Mouse (Mus musculus) limb, embryonic 14.5 days (tissue): ENCODE results near the gene Nipbl. TPM values are rescaled to one million over a fixed set of nuclear protein-coding genes. Genes with fewer than 3 reads are reported as not detected.
A peak's percentile ranks its signal among the peaks of the same experiment; 100 is the strongest.
"Not testable (repeated sequence)": the region's sequence is repeated elsewhere in the genome, so short reads cannot be mapped to it uniquely, and the experiment has no call there.

Experiments
- ATAC-seq: fragments of 200-750 bp; cut with Nextera tagmentation; 2 replicates; pipeline ENCODE4 v1.8.0; 2017; ENCODE audit warnings: low read depth, moderate number of reproducible peaks, moderate TSS enrichment; ENCODE audit not compliant: low FRiP score
- DNase-seq: peaks from one replicate; pipeline ENCODE4 v3.0.0-alpha.2; 2015; ENCODE audit warnings: low spot score
- H3K27ac ChIP-seq: fragments of 300-500 bp; sonication (generic); replicated peaks from 2 replicates; pipeline ENCODE4 v1.5.1; 2014; ENCODE audit warnings: low read depth, mild to moderate bottlenecking, low read length, moderate library complexity, mixed read lengths
- H3K27me3 ChIP-seq: fragments of 300-500 bp; sonication (generic); 2 replicates; pipeline ENCODE4 v1.6.1; 2014; ENCODE audit warnings: low read length, mixed read lengths; ENCODE audit not compliant: control insufficient read depth, insufficient read depth
- H3K36me3 ChIP-seq: fragments of 300-500 bp; sonication (generic); 2 replicates; pipeline ENCODE4 v1.6.1; 2014; ENCODE audit warnings: mild to moderate bottlenecking, low read length, moderate library complexity, mixed read lengths; ENCODE audit not compliant: control insufficient read depth, insufficient read depth
- H3K4me1 ChIP-seq: fragments of 300-500 bp; sonication (generic); 2 replicates; pipeline ENCODE4 v1.6.1; 2014; ENCODE audit warnings: antibody characterized with exemption, low read length, mixed read lengths; ENCODE audit not compliant: control insufficient read depth, insufficient read depth
- H3K4me2 ChIP-seq: fragments of 300-500 bp; sonication (generic); replicated peaks from 2 replicates; pipeline ENCODE4 v1.6.1; 2014; ENCODE audit warnings: low read depth, mild to moderate bottlenecking, low read length, moderate library complexity; ENCODE audit not compliant: severe bottlenecking
- H3K4me3 ChIP-seq: fragments of 300-500 bp; sonication (generic); replicated peaks from 2 replicates; pipeline ENCODE4 v1.5.1; 2014; ENCODE audit warnings: low read length
- H3K9ac ChIP-seq: fragments of 300-500 bp; sonication (generic); 2 replicates; pipeline ENCODE4 v1.6.1; 2014; ENCODE audit warnings: mild to moderate bottlenecking, low read depth, low read length, moderate library complexity; ENCODE audit not compliant: severe bottlenecking
- H3K9me3 ChIP-seq: fragments of 300-500 bp; sonication (generic); 2 replicates; pipeline ENCODE4 v1.6.1; 2016; ENCODE audit warnings: low read length; ENCODE audit not compliant: control insufficient read depth
- POLR2A ChIP-seq: fragments of 200-500 bp; IDR thresholded peaks from 2 replicates; pipeline ENCODE4 v1.8.0; 2012; ENCODE audit warnings: inconsistent platforms, mild to moderate bottlenecking, moderate library complexity, borderline replicate concordance; ENCODE audit not compliant: insufficient read depth, insufficient read length; ENCODE audit errors: extremely low read depth
- WGBS: fragments of 180-500 bp; shearing (Covaris S2); extraction: QIAGEN DNeasy Blood & Tissue Kit; methylation state at CpG from one replicate; pipeline ENCODE4 v1.1.7; 2014; 5-methylcytosine and 5-hydroxymethylcytosine counted together
- polyA plus RNA-seq, 2 experiments: library from polyadenylated mRNA; depleted of rRNA in 1 of 2; stranded (reverse) in 1 of 2; unstranded in 1 of 2; fragments of >200 nt; fragmentation: Nextera tagmentation in 1 of 2; extraction: Ambion mirVana in 1 of 2; gene quantifications; 2 replicates each; pipeline versions ENCODE4 v1.2.1 to v1.2.3; 2012 to 2014

Gene Nipbl
- polyA plus RNA-seq, 2 experiments: 17.6 to 23.4 TPM

DNA sequence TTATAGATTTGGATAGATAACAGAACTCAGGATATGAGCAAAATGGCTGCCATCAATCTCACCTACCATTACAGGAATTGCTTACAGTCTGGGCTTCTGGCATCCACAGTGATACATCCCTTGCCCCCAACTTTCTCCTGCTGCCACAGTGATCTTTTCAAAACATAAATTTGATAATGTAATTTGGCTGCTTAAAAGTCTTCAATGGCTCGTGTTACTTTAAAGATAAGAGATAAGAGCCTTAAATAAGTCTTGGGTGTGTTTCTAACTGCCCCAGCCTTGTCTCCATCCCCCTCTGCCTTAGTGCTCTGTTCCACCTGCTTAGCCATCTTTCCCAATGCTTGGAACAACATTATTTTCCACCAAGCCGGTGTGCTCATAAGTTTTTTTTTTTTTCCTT is 16.6 kb upstream of the Nipbl start:
- Histone ChIP-seq H3K4me1 (no peaks in the 10 kb centered on the region), H3K4me3 (no peak overlapping the region), H3K9ac (no peak overlapping the region), H3K9me3 (no peaks in the 10 kb centered on the region), H3K27ac (no peak overlapping the region), H3K27me3 (no peaks in the 10 kb centered on the region), H3K4me2 (no peak overlapping the region), H3K36me3 (no peaks in the 10 kb centered on the region)
- ATAC-seq (no peak), DNase-seq (no peak)
- 80% methylated on average over 2 of the region's 2 CpGs for WGBS
- TF ChIP-seq POLR2A: no peak

GRCm38 (mm10) chr15:8459979-8460378 is 15.7 kb upstream of the Nipbl start:
- H3K9me3 ChIP-seq: no peaks in the 10 kb centered on the region
- ATAC-seq (no peak), DNase-seq (no peak)
- H3K9ac ChIP-seq: no peak overlapping the region
- H3K27me3 ChIP-seq: no peaks in the 10 kb centered on the region
- no peaks in the 10 kb centered on the region for H3K4me1 ChIP-seq
- no peak for TF ChIP-seq POLR2A
- 86% methylated on average over 2 of the region's 2 CpGs for WGBS
- no peak overlapping the region for H3K4me3 ChIP-seq
- no peak overlapping the region for H3K27ac ChIP-seq
- H3K4me2 ChIP-seq: no peak overlapping the region
- no peaks in the 10 kb centered on the region for H3K36me3 ChIP-seq

DNA sequence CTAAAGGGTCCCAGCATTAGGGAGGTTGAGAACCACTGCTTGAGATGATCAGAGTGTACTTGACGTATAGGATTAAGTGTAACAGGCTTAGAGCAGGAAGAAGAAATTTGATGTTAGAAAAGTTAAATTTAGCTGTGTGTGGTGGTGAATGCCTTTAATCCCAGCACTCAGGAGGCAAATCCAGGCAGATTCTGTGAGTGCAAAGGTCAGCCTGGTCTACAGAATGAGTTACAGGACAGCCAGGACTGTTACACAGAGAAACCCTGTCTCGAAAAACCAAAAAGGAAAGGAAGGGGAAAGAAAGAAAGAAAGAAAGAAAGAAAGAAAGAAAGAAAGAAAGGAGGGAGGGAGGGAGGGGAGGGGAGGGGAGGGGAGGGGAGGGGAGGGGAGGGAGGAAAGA is 12.0 kb upstream of the Nipbl start:
- WGBS: 76% methylated on average over 1 of the region's 2 CpGs
- not testable (repeated sequence) for H3K27me3 ChIP-seq, ATAC-seq, DNase-seq, H3K4me1 ChIP-seq, H3K9ac ChIP-seq, H3K4me2 ChIP-seq, H3K9me3 ChIP-seq, H3K4me3 ChIP-seq, H3K27ac ChIP-seq, H3K36me3 ChIP-seq

- H3K27ac ChIP-seq: no peak overlapping the region
- H3K4me2 ChIP-seq: no peak overlapping the region
- no peaks in the 10 kb centered on the region for H3K4me1 ChIP-seq
- no peak overlapping the region for H3K4me3 ChIP-seq
- TF ChIP-seq POLR2A: no peak
- no peaks in the 10 kb centered on the region for H3K9me3 ChIP-seq
- DNase-seq (no peak), ATAC-seq (no peak)
- no peaks in the 10 kb centered on the region for H3K27me3 ChIP-seq
- 94% methylated on average over 2 of the region's 2 CpGs for WGBS
- no peaks in the 10 kb centered on the region for H3K36me3 ChIP-seq
- no peak overlapping the region for H3K9ac ChIP-seq
Measured at GRCm38 (mm10) chr15:8455486-8455885, 11.2 kb upstream of the Nipbl start.

GRCm38 (mm10) chr15:8451071-8451470 is 6.8 kb upstream of the Nipbl start:
- peaks cover 14% of the 10 kb centered on the region for H3K4me1 ChIP-seq
- TF ChIP-seq POLR2A: no peak
- H3K27me3 ChIP-seq: no peaks in the 10 kb centered on the region
- H3K9me3 ChIP-seq: no peaks in the 10 kb centered on the region
- ATAC-seq: peak; percentile 67
- WGBS: 44% methylated on average over 3 of the region's 3 CpGs
- H3K4me2 ChIP-seq: no peak overlapping the region
- H3K36me3 ChIP-seq: no peaks in the 10 kb centered on the region
- DNase-seq: peak; percentile 35
- no peak overlapping the region for H3K27ac ChIP-seq
- H3K4me3 ChIP-seq: no peak overlapping the region
- H3K9ac ChIP-seq: no peak overlapping the region

GRCm38 (mm10) chr15:8447193-8447767 is 3.0 kb upstream of the Nipbl start:
- TF ChIP-seq POLR2A: no peak
- no peak overlapping the region for H3K9ac ChIP-seq
- WGBS: 52% methylated on average over 8 of the region's 8 CpGs
- DNase-seq (no peak), ATAC-seq (no peak)
- no peaks in the 10 kb centered on the region for H3K27me3 ChIP-seq
- peaks cover 14% of the 10 kb centered on the region for H3K4me1 ChIP-seq
- no peaks in the 10 kb centered on the region for H3K9me3 ChIP-seq
- no peak overlapping the region; the same call in 1 of the 2 replicates for H3K4me3 ChIP-seq
- H3K27ac ChIP-seq: no peak overlapping the region
- no peaks in the 10 kb centered on the region for H3K36me3 ChIP-seq
- H3K4me2 ChIP-seq: peak overlapping the region; percentile 81; the same call in 1 of the 2 replicates
